Mouse (Mus musculus) kidney, adult 9 months (tissue): ENCODE results near the gene Vamp9.

Source experiments
- DNase-seq: peaks from one replicate; pipeline ENCODE4 v3.0.0; 2022

Vamp9 gene

DNA sequence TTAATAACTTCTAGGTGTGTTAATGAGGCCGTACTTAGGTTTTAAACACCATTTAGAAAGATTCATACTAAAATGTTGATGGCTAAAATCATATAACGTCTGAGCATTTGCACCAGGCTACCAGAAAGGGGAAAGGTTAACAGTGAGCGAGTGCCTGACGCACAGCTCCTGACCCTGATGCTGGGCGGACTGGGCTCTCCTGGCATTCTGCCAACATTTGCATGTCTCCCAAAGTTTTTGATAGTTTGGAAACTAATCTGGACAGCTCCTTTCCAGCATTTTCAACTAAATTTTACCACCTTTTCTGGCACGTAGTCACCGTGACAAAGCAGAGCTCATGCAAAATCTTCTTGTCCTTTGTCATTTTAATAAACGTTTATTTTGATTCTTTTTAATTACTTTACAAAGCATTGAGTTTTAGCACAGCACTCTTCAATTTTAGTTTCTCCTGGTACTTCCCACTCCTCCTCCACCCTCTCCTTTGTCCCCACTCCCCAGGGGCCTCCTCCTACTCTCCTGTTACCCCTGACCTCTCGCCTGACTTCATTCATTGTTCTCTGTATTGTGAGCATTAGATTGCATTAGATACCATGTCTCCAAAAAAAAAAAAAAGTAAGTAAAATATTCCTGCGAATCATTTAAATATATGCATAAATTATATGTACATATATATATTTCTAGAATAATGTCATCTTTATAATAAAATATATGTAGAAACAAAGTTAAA is 35.9 kb downstream of the Vamp9 start:
- no peak for DNase-seq

DNA sequence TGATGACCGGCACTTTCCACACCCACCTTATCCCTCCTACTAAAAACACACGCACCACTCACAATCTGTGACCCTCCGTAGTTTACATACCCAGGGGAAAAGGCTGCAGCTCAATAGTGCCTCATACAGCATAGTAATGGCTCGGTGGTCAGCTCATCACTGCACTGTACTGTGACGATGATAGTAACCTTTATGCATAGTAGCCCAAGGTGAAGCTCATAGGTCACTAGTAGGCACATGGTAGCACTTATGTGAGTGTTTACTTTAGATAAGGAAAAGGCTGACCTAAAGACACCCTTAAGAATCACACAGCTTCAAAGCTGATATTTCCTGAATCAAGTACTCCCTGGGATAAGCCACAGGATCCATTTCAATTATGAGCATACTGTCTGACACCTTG is 46.5 kb downstream of the Vamp9 start:
- no peak for DNase-seq

DNA sequence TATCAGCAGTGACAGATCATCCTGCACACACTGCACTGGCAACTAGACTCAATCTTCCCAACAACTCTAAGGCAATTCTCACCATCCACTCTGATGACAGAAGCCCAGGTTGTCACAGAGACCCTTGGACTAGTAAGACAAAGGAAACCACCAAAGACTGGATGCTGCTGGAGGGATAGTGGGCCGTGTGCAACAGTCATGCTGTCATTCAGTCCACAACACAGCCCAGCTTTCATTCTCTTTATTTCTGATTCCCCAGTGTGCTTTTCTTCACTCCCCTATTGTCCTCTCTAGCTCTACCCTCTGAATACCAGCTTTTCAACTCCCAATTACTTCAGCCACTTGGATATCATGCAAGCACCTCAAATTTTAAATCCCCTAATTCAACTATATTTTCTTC is 47.8 kb downstream of the Vamp9 start:
- DNase-seq = no peak

DNA sequence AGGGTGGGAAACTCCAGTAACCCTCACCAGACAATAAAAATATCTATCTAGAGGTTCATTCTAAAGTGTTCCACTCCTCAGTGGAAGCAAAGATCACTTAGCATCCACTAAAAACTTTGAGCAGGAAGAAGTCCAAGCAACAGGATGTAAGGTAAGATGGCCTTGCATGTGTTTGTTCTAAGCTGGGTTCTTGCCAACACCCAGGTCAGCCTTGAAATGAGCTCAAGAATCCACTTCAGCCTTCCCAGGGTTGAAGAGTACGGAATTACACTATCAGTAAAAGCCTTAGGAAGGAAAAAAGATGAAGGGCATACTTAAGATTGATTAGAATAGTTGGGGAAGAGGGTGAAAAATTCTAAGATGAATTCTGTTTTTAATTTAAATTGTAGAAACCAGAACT is 52.6 kb downstream of the Vamp9 start:
- DNase-seq = no peak

DNA sequence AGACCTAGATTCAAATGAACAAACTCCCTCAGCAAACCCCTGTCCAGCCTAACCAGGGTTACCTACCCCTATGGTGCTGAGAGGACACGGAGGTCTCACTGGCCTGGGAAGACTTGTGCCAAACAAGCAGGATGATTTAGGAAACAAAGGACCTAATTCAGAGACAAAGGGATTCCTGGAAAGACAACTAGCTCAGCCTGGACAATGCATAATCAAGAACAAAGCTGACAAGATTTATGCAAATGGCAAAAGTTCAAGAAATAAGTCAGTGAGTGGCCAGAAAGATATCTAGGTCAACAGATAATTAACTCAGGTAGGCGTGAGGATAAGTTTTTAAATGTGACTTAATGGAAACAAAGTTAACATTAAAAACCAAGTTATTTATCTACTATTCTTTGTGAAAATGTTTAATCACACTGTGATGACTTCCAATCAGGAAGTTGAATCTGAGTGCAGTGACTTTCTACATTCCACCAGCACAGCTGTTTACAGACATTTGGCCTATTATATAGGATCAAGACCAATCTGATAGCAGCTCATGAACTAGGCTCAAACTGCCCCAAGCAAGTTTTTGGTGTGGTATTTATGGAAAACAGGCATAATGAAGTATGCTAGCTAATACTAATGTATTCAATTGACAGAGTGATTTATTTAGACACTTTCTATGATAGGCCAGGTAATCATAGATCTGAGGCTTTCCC is 53.3 kb downstream of the Vamp9 start:
- peak; percentile 61 for DNase-seq

DNA sequence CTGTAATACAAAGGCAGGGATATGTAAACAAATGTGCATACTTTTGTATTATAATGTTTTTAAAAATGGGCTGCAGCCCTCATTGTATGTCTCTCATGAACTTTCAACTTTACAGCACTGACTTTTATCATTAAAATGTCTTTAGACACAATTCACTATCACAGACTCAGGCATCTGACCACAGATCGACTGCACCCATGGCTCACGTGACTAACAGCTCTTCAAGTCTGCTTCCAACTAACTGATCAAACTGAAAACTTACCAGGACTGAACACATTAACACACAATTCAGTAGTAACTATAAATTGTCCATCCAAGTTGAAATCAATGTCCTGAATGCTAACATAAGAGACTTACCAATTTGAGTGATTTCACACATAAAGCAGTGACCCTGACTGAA is 53.9 kb downstream of the Vamp9 start:
- no peak for DNase-seq

DNA sequence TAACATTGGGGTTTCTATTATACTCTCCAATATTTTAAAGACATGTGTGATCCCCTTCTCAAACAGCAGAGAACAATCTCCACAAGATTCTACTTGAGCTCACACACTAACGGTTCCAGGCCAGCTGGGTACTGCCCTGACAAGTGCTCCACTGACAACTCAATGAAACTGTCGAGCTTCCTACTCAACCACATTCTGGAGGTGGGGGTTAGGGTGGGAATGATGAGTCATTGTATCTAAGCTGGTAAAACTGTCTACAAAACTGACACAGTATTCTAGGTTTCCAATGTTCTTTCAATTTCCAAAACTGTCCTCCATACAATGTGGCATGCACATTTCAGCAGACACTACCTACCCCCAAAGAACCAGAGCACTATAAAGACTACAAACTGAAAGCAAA is 67.9 kb downstream of the Vamp9 start:
- no peak for DNase-seq

DNA sequence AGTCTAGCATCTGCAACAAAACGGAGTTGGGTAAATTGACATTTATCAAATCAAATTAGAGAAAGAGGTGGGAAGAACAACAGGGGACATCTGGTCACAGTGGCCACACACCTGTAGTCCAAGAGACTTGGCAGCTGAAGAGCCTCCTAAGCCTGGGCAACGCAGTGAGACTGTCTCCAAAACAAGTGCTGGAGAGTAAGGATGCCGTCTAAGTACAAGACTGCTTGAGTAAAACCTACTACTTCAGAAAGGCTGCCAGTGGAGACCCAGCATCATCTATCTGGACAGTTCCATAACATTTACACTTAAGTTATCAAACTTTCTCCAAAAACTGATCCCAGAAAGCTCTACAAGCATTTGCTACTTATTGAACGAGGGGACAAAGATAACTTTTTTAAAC is 69.0 kb downstream of the Vamp9 start:
- DNase-seq = no peak

DNA sequence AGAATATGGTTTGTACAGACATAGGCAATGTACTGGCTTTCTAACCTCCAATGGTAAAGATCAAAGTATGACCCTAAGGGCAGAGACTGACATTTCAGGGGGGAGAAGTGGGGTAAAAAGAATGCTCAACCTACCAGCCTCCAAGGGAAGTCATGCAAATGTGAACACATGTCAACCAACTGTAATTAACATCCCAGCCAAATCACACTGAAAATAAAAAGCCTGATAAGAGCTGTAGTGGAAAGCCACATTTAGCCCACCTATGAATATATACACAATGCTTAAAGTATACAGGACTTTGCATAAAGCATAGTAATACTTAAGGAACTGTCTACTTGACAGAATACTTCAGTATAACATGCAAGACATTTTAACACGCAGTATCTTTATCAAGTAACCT is 69.7 kb downstream of the Vamp9 start:
- no peak for DNase-seq

DNA sequence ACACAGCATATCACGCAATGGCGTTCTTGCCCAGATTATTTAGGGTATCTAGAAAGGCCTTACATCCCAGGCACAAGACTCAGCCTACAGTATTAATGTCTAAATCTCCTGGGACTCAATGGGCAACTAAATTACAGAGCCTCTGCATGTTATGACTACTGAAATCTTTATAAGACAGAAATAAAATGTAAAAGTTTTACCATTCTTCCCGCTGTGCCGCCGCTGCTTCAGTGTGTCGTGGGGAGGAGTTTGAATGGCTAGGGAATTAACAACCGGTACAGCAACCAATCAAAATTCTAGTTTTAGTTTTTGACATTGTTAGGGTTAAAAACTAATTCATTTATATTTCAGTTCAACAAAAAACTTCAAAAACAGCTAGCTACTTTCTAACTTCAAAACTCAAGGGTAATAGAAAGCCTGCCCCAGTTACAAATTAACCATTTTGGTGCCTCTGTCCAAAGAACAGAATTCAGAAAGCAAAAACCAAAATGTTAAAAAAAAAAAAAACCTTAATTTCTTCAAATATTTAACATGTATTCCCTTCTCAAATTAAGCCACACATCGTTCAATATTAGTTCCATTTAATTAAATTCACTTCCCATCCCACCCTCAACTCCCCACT is 70.4 kb downstream of the Vamp9 start:
- DNase-seq = peak; percentile 67

DNA sequence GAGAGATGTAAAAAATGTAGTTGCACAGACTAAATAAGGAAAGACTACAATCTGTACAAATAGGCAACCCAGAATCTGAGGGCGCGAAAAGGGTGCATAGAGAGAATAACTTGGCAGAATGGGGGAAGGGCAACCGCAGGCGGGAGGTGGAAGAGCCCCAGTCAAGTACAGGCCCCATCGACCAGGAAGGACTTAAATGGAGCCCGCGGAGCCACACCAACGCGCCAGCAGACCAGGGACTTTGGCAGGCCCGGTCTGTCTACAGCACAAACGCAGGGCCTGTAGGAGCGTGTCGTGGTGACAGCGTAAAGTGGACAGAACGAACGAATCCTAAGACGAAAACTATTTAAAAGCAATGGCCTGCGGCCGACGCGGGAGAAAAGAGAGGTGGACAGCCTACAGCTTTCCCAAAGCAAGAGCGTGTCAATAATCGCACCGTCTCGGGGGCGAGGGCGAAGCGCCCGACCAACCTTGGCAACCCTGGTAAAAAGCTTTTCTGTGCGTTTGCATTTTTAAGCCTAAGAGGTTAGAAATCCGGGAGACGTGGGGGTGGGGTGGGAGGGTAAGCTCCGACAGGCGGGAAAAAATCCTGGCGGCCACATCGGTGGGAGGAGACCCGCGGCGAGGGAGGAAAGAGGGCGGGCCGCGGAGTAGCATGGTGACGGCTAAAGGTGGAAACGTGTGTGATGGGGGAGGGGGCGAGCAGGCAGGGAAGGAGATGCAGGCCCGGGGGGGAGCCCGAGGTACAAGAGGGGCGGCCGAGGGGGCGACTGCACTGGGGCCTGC is 71.7 kb downstream of the Vamp9 start:
- peak; percentile 87 for DNase-seq

DNA sequence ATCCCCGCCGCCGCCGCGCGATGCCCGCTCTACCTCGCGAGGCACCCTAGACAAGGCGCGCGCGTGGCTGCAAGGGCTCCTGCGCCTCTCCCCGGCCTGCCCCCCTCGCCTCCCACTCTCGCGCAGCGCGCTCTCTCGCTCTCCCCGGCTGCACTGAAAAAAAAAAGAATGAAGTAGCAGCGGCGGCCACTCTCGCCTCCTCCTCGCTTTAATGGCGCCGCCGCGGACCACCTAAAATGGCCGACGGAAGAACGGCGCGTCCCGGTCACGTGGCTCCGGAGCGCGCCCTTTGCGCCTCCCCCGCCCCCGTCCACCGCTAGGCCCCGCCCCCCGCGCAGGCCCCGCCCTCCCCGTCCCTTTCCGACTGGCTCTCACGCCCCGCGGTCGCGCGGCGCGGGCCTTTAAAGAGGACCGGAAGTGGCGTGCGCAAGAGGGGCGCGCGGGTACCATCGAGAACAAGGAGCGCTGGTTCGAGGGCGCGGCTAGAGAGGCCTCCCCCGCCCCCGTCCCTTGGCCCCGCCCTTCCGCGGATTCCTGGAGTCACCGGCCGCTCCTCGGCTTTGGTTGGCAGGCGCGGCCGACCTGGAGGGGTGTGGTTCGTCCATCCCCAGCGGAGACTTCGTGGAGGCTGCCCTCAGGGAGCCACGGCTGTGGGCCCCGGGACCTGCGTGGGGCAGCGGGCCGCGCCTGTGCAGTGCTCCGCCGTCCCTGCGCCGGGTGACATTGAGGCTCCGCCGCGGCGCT is 72.8 kb downstream of the Vamp9 start, which contains the start of the genes Hnrnpd and 4930524J08Rik:
TSS of gene Hnrnpd (minus strand) at position 240 of the 744 bp plus-strand sequence.
TSS of gene 4930524J08Rik (plus strand) at position 363 of the 744 bp plus-strand sequence.
- peak; percentile 96 for DNase-seq

DNA sequence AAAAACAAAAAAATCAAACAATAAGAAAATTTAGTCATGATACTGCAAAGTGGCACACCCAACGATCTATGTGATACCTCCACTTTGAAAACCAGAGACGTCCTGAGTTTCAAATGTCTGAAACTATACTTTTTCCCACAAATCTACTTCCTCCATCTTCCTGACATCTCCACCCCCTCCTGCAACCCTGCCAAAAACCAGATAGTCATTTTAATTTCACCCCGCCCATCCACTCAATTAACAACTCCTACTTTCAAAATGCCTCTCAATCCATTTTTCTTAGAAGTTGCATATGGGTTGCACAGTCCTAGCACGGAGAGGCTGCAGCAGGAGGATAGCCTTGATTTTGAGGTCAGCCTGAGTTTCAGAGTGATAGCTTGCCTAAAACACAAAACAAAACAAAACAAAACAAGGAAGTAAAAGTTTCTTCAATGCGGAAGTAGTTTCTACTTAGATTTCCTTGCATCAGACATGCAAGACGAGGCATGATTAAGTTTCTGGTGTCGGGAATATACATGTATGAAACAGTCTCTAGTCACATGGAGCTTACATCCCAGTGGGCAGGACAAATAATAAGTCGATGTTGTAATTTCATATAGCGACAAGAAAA is 77.5 kb downstream of the Vamp9 start:
- no peak for DNase-seq

DNA sequence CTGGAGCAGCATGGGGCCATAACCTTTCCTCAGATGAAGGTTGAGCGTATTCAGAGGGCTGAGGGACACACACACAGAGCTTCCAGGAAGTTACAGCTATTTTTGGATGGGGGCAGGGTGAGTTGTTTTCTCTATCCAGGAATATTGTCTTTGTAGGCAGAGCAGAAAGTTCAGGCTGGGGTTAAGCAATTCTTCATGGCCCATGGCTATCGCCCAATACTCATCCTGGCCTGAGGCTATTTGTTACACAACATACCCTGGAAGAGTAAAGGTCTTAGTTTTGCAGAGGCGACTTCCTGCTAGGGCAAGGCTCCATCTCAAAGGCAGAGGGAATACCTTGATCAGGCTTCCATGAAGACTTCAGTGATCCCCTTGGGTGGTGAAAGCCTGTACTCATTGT is 88.1 kb downstream of the Vamp9 start:
- peak; percentile 77 for DNase-seq

DNA sequence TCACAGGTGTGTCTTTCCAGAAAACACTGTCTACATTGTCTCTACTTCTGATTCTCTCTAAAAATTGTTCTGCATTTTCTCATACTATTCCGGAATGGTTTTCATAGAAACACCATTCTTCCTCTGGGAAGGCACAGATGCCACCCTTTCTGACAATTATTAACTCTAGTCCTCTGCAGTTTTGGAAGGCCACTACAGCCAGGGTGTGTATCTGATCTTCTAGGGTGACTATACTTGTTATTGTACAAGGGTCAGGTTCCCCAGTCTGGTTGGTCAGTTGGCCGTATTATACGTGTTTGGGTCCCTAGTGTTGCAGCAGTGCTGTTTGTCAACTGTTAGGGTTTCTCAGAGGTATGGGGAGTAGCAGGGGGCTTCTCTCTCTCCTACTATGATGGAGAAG is 88.6 kb downstream of the Vamp9 start:
- DNase-seq = no peak

DNA sequence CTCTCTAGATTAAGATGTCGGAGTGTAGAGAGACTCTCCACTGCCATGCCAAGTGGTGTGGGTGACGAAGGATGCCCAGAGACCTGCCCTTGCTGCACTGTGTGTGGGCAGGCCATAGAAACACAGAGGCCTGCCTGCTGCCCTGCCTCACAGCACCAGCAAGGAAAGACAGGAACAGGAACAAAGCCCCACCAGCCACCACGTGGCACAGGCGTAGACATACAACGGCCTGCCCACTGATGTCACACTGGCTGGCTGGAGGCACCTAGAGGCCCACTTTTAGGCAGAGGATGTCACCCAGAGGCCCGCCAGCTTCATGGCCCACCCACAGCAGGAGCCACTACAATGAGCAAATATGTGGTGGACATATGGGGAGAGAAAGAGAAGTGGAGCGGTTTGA is 94.0 kb downstream of the Vamp9 start:
- DNase-seq = no peak

DNA sequence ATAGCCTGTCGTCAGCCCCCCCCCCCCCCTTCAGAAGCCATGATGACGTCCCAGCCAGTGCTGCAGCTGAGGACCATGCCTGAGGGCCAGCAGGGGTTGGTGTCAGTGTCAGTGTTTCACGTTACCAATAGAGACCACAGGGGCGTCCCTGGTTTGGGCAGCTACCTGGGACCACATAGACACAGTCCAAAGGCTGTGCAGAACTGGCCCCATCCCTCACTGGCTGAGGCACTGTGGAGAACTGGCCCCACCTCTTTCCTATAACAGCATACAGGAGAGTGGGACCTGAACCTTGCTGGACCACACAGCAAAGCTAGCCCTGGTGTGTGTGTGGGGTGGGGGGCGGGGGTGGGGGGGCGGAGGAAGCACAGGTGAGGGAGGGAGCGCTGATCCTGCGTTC is 94.4 kb downstream of the Vamp9 start:
- DNase-seq = no peak
